Mouse (Mus musculus) urinary bladder, postnatal 14 days (tissue): ENCODE measurements around the gene Rpl29.

Experiments
- DNase-seq: peaks from one replicate; pipeline ENCODE4 v3.0.0; 2021; ENCODE audit warnings: low spot score

Rpl29 gene

DNA sequence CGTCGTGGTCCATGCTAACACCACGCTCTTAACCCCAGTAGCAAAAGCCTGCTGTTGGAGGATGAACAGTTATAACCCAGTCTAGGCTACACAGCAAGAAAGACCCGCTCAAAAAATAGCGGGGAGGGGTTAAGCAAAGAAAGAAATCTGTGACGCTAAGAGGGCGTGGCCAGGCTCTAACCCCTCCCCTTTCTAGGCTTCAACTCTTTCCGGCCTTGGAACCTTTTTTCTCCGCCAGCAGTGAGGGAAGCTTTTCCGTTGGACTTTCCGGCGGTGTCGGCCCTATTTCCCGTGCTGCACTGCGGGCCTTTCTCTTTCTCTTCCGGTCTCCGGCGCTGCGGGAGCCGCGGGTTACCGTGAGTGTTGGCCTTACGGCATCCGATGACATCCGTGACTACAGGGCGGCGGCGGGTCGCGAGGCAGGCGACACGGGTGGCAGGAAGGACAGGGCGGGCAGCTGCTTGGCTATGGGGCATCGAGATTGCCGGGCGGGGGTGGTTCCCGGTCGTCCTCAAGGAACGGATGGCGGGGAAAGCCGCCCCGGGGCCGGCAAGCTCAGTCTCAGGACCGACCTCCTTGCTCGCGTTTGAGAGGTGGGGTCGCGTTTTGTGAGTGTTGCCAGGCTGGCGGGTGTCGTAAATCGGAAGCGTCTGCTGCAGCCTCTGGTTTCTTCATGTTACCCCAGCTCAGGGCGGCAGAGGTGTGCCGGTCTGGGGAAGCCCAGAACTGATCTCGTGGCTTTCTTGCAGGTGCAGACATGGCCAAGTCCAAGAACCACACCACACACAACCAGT is at the start of gene Rpl29:
Gene Rpl29 (plus strand): TSS at position 234 of the 794 bp plus-strand sequence.
- peak; percentile 95 for DNase-seq

- DNase-seq: no peak
These were observed 42.9 kb upstream of the Rpl29 start for GRCm38 (mm10) chr9:106386181-106386864.

- DNase-seq: no peak
These were observed 36.3 kb upstream of the Rpl29 start for GRCm38 (mm10) chr9:106392828-106393527.

DNA sequence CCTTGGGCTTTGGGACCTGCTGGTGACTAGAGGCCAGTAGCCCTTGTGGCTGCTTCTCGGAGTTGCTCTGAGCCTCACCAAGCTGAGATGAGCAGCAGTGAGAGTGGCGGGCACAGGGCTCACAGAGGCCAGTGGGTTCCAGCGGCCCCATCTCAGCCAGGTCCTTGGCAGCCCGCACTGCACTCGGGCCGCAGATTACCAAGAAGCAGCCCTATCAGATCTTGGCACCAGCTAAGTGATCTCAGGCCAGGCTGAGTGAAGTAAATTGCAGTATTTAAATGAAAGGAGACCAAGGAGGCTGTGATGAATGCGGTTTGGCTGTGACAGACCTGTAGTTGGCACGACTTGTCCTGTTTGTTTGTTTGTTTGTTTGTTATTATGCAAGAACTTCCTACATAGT is 35.7 kb upstream of the Rpl29 start:
- DNase-seq: no peak

DNA sequence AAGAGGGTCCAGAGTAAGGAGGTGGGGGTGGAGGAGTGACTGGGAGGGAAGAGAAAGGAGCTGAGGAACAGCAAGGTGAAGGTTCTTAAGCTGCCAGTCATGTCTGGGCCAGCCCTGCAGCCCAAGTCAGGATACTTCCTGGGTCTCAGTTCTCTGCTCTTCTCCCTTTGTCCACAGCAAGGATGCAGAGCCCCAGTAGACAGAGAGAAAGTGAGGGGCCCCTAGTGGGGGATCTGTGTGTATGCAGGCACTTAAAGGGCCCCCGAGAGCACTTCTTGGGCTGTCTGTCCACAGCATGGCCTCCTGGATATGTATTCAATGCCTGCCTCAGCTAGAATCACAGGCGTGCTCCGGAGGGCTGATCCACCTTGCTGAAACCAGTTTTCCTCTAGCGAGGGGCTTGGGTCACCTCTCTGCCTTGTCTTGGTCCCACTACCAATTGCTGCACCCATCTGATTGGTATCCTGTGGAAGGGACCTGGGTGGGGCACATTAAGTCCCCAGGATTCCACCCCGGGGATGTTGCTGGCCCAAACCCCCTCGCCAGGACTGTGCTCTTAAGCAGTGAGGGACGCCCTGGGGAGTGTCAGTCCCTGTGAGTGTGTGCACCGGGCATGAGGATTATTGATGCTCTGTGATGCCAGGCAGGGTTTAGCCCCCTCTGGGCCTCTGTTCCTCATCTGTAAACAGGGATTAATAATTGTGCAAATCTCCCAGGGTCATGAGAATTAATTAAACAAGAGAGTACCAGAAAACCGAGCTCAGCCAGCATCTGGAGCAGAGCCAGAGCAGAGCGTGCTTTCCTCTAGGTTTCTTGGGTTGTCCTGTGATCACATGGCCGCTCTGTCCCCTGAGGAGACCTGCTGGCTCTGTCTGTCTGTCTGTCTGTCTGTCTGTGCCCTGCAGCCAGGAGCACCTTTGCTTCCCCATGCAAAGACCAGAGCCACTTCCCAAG is 34.3 kb upstream of the Rpl29 start:
- no peak for DNase-seq

DNA sequence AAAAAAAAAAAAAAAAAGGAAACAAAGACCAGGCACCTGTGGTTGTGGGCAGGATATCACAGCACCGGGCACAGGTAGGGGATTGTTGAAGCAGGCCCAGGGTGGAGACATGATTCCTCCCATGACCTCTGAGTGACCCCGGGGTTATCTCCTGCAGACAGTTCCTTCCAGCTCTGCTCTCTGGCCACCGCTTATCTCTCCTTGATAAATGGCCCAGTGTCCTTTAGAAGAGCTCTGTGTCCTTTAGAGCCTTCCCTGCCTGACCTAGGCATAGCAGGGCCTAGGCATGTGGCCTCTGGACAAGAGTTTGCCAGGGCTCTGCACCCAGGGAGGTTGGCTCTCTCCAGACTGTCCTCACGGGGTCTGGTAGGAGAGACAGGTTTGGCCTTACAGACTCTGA is 31.5 kb upstream of the Rpl29 start:
- DNase-seq: no peak

DNA sequence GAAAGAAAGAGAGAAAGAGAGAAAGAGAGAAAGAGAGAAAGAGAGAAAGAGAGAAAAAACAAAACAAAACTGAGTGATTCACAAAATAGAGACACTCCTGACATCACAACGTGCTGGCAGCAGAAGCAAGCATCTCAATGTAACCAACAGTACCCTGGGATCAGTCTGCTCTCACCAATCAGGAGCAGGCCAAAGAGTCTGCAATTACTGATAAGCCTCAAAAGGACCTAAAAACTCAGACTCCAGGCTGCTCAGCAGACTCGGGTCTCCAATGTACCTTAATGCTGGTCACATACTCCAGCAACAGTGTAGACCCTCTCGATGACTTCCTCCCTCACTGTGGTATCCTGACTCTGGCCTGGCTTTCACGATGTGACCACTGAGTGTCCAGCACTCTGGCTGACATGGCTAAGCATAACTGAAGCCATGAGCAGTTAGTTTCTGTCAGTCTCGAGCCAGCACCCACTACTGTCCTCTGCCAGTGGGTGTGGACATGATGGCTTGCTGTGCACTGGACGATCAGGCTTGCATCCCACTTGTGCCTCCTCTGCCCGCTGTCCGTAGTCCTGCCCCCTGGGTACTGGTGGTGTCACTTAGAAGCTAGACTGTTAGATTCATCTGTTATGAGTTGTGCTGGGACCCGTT is 30.5 kb upstream of the Rpl29 start:
- DNase-seq: no peak

- no peak for DNase-seq
These were observed 29.4 kb upstream of the Rpl29 start for GRCm38 (mm10) chr9:106399808-106400207.

- DNase-seq: no peak
These were observed 27.1 kb upstream of the Rpl29 start for GRCm38 (mm10) chr9:106402149-106402548.

DNA sequence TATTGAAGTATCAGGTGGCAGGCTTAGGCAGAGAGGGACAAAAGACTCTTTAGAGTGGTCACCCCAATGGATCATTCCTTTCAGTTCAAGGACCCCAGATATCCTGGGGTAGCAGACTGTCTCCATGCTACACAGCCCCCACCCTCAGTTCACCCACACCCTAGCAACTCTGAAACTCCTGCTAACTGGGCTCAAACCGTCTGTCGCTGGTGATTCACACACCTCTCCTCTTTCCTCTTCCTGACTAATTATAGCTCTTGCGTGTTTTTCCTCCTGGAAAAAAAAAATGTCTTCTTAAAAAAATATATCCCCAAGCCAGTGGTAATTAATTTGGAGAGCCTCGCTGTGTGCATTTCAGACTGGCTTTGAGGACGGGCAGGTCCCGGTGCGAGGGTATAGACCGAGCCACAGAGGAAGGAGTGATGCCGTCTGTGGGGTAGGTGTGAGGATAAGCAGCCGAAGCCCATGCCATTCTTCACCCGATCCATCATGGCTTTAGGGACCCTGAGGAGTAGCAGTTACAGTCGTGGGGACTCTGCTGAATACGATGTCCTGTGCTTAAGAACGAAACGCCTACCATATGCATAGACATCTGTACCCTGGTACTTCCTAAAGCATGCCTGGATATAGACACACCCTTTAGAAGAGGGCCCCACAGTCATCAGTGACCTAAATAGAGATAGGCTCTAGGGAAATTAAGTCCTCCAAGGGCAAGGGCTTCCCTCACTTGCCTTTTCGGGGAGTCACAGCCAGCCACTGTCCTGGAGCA is 26.5 kb upstream of the Rpl29 start:
- DNase-seq: no peak

- no peak for DNase-seq
These were observed 24.0 kb upstream of the Rpl29 start for GRCm38 (mm10) chr9:106405275-106405674.

DNA sequence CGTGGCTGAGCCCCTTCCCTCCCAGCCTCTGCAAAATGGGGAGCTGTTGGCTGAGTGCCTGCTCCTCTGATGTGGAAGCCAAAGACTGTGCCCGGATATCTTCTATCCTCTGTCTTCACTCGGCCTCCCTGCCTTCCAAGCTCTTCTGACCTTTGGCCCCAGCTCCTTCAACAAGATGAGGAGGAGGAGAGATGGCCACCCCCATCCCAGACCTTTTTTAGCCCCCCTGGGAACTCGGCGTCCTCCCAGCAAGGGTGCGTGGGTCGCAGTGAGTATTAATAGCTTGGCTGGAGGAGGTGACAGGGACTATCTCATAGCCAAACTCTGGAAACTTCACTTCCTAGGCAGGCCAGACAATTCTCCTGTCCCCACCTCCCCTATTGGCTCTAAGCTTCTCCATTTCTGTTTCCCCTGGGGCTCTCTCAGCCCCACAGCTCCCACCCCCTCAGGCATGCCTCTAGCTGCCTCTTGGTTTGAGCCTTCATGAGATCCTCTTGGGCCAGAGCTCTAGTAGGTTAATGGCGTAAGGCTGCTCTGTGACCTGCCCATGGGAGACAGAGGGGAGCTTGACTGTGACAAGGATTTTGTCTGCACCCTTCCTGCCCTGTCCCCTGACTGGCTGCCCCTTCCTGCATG is 22.7 kb upstream of the Rpl29 start:
- DNase-seq: no peak

GRCm38 (mm10) chr9:106409096-106409495 is 20.2 kb upstream of the Rpl29 start:
- no peak for DNase-seq

- DNase-seq: no peak
These were observed 19.1 kb upstream of the Rpl29 start for GRCm38 (mm10) chr9:106410086-106410650.

GRCm38 (mm10) chr9:106411091-106411594 is 18.1 kb upstream of the Rpl29 start:
- no peak for DNase-seq

- DNase-seq: no peak
These were observed 17.5 kb upstream of the Rpl29 start for GRCm38 (mm10) chr9:106411729-106412128.

DNA sequence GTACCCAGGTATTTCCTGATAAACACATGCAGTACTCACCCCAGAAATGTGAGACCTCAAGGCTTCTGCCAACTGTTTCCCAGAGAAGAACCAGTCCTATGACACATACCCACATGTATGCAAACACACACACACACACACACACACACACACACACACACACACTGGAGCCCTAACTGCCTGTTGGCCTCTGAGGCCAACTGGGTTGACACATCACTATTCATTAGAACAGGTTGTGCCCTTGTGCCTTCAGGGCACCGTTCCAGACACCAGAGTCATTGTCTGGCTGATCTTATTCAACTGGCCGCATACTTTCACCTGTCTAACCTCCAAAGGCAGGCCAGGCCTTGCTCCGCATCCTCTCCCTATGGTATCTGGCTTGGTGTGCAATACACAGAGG is 17.0 kb upstream of the Rpl29 start:
- no peak for DNase-seq

GRCm38 (mm10) chr9:106413606-106414005 is 15.6 kb upstream of the Rpl29 start:
- no peak for DNase-seq

DNA sequence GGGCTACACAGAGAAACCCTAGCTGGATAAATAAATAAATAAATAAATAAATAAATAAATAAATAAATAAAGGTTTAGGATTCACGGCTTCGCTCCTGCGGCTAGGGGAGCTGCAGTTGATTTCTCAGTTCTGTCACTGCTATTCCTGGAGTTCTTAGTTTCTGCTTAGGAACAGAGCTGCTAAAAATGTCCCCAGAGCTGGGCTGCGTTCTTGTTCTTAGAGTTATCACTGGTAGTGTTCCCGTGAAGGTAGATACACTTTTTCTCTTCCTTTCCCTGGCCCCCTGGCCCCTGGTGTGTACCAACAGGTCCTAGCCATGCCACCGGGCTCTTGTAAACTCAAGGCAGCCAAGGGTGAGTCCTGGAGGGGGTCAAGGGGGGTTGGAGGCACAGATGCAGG is 12.4 kb upstream of the Rpl29 start:
- no peak for DNase-seq
